Mouse (Mus musculus) thymus, postnatal 4 days (tissue): ENCODE measurements around the gene Lag3.
"Not testable (repeated sequence)": the region's sequence is repeated elsewhere in the genome, so short reads cannot be mapped to it uniquely, and the experiment has no call there.

Experiments
- DNase-seq: peaks from one replicate; pipeline ENCODE4 v3.0.0; 2021

The Lag3 gene

DNA sequence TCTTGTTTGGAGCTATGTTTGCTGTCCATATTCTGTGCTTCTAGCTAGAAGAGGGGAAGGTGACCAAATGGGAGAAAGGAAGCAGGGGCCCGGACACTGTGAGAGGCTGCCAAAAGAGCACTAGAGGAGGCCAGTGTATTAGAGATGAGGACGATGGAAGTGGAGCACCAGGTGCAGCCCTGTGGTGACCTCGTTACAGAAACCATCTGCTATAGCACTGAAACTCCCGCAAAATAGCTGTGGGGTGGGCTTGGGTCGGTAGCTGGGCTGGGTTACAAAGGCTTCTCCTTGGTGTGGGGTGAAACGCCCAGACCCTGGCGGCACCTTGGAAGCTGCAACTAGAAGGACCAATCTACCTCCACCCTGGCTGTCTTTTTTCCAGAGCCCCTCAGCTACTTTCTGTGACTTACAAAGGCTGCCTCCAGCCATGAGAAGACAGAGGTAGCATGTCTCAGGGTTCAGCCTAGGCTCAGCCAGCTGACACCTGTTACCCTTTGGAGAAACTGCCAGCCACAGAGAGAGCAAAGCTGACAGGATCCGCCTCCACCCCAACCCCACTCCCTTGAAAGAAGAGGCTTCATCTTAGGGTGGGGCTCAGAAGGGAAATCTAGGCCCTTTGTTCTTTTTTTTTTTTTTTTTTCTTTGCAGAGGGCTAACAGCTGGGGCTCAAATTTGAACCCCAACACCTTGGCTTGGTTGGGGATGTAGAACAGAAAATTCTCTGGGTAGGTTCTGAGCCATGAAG, 11.3 kb downstream of the Lag3 start:
- DNase-seq, result peak; percentile 81

DNA sequence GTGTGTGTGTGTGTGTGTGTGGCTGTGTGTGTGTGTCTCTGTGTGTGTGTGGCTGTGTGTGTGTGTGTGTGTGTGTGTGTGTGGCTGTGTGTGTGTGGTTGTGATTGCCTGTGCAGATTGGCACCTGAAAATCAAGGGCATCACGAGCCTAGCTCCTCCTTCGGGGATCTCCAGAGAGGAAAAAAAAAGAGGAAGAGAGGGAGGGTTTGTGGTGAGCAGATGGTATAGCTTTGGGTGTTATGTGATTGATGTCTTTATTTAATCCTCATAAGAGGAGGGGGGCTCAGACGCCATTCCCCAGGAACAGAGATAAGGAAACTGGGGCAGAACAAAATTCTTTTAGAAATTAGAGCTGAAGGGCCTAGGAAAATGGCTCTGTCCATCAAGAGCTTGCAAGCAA, 13.1 kb downstream of the Lag3 start:
- peak; percentile 41 for DNase-seq

DNA sequence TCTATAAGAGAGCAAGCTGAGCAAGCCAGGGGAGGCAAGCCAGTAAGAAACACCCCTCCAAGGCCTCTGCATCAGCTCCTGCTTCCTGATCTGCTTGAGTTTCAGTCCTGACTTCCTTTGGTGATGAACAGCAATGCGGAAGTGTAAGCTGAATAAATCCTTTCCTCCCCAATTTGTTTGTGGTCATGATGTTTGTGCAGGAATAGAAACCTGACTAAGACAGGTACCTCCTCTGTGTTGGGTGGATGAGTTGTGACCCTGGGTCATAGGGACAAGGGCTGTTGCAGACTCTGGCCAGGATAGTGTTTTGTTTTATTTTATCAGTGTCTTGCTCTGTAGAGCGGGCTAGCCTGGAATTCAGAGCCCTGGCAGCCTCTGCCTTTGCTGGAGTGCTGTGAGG, 17.4 kb downstream of the Lag3 start:
- DNase-seq, result not testable (repeated sequence)

DNA sequence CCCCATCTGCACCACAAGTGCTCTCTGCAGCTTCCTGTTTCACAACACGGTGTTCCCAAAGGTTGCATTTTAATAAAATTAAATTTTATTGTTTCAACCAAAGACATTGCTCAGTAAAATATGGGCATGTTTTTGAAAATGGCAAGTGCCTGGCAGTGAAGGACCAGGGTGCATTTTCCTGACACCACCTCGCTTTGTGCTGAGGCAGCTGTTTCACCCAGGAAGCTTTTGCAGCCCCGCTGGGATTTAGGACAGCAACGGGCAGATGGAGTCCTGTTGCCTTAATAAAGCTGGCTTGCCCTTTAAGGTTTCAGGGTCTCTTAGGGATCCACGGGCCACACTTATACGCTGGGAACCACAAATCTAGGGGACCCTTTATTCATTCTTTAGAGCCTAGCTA, 20.5 kb downstream of the Lag3 start:
- DNase-seq, result peak; percentile 45

DNA sequence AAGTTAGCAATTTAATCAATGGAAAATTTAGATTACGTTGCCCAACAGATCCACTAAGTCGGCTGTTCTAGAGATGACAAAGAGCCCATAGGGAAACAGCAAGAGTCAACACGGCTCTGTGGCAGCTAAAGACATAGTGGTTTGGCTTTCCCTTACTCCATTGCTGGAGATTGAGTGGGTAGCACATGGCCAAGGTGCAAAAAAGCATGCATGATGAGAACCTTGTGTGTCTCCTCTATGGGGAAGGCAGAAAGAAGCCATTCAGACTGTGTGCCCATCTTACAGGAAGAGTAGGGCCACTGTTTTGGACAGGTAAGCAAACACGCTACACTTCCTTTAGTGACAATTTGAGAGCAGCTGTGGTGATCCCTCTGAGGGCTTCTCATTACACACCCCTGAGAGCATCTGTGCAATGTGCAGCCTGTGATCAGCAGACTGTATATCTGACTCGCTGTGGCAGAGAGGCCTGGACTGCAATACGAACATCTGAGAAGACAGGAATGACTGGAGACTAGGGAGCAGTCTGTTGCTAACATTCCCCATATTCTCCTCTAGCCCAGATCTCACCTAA, 22.9 kb downstream of the Lag3 start:
- no peak for DNase-seq

DNA sequence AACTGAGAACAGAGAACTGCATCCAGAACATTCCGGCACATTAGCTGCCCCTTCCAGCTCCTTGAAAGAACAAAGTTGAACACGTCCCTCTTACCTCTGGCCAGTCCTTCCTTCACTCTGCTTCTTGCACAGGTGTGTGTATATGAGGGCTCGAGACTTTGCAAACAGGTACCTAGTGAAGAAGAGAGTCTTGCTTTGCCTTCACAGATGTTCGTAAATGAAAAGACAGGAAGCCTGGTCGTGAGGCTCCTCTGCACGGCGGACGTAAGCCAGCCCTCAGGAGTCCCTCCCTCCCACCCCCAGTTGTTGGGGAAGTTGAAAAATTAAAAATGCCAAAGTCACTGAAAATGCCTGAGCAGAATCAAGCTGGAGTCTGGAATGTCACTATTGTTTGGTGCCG, 23.5 kb downstream of the Lag3 start, which contains the start of gene Cd4:
TSS of gene Cd4 (minus strand) at position 236 of the 400 bp plus-strand sequence.
- DNase-seq, result peak; percentile 61

DNA sequence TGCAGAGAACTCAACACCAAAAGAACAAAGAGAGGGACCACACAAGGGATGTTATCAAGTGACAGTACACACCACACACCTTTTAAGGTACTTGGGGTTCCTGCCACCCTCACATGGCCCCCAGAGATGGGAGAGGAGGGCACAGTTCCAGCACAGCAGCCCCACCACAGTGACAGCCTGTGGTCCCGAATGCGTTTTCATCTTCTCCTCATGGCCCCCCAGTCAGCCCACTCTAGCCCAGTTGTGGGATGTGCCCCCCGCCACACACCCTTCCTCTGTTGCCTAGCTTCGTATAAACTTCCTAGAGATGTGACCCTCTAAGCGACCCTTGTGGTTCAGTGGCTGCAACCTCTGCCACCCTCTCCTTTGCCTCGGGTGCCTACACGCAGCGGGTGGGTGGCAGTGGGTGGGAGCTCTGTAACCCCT, 25.5 kb downstream of the Lag3 start:
- DNase-seq, result peak; percentile 69

DNA sequence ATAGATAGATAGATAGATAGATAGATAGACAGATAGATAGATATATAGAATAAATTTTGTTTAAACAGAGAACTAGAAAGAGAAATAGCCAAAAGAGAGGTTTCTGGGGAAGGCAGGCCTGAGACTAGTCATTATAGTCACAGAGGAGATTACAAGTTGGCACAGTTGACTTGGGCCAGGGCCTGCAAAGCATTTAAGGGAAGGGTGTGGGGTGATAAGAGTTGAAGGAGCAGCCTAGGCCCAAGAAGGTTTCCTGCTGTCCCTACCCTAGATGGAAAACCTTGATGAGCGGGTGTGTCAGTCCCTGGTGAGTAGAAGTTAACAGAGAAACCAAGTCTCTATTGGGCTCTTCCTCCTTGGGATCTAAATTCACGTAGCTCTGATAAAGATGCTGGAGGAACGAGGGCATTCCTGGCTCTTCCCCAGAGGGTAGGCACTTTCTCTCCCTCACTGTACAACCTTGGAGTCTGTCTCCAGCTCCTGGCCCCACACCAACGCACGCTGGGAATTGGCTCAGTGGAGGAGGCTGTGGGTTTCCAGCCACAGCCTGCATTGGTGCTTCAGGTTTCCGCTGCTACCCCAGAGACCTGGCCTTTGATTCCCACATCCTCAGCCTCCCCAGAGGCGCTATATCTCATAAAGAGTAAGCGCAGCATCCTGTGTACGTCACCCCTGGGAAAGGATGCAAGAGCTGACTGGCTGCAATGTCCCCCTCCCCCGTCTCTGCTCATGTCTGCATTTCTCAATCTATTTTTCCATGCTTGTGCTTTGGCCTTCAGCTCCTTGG, 26.6 kb downstream of the Lag3 start:
- DNase-seq, result peak; percentile 75

DNA sequence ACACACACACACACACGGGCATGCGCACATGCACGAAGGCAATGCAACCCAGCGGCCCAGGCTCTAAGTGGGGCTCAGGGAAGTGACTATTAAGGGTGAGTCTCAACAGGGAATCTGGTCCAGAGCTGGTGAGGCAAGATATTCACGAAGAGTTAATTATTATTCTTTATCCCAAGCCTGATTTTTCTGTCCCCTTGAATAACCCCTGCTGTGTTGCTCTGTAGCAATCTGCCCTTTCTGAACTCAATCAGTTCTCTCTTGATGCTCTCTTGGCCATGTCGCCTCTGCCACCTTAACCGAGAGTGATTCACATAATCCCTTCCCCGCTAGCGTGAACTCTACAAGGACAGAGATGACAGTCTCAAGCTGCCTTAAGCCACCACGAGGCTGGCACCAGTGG, 28.2 kb downstream of the Lag3 start:
- DNase-seq, result no peak

DNA sequence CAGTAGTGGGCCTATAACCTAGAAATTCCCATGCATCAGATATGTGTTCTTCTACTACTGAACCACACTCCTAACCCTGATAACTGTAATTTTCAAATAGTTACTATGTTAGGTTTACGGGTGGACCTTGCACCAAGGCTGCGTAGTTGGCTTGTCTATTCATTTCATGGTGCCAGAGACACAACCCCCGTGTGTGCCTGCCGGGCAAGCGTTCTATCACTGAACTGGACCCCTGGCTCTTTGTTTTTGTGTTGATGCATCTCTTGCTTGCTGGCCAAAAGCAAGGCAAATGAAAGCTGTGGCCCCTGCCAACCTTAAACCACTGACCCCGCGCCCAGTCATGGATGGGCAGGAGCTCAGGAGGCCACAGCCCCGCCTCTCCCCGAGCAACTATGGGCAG, 29.7 kb downstream of the Lag3 start:
- no peak for DNase-seq

DNA sequence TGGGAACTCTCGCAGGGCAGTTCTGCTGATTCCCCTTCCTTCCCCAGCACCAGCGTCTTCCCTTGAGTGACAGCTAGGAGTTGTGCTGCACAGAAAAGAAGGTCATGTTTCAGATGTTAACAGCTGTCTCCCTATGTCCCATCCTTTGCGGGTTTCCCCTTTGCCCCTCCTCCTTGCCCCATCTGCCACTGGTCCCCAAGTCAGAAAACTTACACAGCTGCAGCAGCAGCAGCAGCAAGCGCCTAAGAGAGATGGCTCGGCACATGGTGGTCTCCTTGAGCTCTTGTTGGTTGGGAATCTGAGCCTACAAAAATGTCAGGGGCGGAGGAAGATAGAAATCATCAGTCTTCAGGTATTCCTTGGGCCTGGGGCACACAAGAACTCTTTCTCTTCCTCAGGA, 32.1 kb downstream of the Lag3 start:
- peak; percentile 74 for DNase-seq

DNA sequence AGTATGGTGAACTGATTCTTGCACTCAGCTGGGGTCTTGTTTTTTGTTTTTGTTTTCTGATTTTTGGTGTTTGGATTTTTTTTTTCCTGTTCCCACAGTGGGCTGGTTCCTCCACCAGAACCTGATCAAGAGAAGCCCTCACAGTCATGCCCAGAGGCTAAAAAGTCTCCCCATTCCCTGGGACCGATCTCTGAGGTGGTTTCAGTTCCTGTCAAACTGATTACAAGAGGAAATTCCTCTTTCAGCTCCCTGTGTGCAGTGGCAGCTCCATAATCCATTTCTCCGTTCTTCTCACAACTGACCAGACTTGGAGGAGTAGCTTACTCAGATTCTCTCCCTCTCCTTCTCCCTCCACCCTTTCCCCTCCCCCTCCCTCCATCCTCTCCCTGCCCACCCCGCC, 37.2 kb downstream of the Lag3 start:
- no peak for DNase-seq

DNA sequence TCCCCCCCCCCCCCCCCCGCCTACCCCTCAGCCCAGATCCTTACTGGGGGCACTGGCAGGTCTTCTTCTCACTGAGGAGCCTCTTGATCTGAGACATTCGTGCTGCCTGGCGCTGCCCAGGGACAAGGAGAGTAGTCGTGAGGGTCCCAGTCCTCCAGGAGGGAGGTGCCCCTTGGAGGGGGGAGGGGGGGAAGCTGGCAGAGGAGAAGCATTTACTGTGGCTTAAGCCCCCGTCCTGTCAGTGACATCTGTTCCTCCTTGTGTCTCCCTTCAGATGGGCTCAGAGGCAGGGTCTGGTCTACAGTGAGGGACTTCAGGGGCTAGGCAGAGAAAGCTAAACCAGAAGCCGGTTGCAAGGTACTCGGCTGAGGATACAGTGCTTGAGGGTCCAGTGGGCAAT, 44.9 kb downstream of the Lag3 start:
- peak; percentile 40 for DNase-seq

DNA sequence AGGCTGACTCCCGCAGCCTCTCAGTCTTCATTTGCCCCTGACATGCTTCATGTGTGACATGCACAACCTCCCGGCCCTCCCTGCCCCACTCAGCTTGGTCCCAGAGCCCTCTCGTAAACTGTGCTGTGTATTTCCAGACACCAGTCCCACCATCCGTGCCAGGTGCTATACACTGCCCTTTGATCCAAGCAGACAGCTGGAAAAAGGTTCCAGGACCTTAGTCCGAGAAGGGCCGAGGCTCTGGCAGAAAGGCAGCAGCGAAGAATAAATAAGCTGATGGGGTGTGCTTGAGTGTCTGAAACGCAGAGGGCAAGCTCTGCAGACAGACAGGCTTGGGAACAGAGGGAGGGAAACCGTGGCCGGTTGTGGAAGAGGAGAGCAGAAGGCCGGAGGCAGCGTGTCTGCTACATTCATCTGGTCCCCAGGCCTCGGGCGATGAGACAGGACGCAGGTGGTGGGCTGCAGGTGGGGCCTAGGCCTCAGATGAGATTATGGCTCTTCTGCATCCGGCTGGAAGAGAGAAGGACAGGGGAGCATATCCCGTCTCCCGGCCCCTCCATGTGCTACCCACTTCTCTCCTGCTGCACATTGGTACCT, 45.6 kb downstream of the Lag3 start:
- no peak for DNase-seq

DNA sequence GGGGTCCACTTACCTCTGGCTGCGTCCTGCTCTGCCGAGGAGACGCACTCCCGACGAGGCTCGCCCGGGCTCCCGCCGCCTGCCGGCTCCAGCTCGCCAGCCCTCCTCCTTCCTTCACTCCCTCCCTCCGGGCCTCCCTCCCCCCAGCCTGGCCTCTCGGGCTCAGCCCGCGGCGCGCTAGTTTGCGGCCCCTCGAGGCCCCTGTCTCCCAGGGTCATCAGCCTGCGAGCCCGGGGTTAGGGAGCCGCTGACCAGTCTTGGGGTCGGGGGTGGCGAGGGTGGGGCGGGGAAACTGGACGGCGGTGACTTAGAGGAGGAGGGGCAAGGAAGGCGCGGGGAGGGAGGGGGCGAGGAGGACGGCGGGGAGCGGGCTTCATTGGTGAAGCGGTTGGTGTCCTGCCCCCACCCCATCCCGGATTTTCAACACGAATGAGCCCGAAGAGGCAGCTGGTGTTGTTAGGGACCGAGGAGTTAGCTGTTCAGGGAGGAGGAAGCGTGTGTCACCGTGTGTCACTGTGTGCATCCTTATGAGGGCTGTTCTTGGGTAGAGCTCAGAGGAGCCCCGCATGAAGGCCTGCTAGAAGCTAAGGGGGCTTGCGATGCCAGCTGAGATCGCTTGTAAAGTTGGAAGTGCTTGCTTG, 47.7 kb downstream of the Lag3 start, which contains the start of gene Gpr162:
TSS of gene Gpr162 (minus strand) at position 326 of the 641 bp plus-strand sequence.
- peak; percentile 86 for DNase-seq

DNA sequence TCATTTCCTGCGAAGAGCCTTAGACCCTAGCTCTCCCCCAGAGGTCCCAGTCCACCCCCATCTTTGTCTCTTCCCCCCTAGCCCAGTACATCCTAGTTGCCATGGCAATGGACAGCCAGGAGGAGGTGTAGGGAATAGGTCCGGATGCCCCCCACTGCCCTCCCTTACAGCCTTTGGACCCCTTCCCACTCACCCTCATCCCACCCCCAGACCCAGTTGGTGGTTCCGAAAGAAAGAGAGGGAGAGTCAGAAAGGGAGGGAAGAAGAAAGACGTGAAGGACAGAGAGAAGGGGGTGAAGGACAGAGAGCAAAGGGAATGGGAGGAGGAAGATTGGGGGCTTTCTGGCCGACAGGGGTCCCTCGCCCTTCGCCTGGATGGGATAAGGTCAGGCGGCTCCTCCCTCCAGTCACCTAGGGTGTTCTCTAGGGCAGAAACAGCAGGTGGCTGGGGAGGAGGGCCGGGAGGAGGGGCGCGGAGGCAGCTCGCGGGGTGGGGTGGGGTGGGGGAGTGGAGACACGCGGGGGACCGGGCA, 48.3 kb downstream of the Lag3 start:
- DNase-seq, result peak; percentile 71

DNA sequence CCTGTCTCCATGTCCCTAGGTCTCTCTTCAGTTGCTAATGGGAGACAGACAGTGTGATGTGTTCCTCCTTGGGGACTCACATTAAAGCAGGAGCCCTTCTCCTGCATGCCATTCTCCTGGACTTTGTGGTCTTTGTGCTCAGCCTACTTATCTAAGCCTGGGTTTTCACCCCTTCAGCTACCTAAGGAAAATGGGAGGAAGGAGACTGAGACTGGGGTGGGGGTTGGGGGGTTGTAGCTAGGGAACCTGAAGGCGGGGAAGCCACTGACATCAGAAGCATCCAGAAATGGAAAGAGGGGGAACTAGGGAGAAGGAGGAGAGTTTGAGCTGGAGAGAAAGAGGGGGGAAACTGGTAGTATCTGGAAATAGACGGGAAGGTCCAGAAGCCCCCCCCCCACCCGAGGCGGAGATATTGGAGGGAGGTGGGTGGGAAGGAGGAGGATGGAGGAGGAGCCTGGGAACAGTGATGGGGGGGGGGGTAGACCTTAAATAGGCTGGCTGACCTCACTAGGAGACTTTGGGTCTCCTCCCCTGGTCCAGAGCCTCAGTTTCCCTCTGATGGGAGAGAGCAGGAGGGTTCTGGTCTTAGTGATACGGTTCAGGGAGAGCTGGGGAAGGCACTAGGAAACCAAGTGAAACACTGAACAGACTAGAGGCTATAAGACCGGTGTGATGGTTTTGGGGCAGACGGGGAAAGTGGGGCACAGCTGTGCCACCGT, 48.9 kb downstream of the Lag3 start:
- DNase-seq, result peak; percentile 45

DNA sequence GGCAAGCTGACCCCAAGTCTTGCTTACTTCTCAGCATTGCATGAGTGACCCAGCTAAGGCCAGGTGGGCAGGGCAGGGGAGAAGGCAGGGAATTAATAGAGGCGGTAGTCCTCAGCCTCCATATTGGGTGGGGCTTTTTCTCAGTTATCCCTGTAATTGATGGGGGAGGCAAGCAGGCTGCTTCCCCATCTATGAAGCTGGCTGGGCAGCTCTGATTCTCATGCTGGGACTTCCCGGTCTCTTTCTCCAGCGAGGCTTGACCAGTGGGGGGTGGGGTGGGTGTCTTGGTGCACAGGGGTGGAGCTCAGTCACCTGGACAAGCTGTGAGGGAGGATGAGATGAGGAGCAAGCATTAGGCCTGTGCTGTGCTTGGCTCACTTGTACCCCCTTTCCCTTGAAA, 49.7 kb downstream of the Lag3 start:
- DNase-seq, result peak; percentile 49

DNA sequence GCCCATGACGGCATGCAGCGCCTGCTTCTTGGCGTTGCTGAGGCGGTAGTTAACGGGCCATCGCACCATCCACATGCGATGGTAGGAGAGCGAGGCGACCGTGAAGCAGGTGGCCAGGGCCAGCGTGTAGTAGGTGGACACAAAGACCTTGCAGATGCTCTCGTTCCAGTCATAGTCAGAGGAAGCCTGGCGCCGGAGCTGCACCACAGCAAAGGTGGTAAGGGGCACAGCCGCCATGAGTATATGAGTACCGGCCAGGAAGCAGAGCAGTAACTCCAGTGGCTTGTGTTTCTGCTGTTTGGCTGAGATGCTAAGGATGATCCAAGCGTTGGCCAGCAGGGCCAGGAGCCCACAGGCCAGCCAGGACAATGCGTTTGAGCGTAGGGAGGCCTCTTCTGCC, 50.2 kb downstream of the Lag3 start:
- peak; percentile 43 for DNase-seq

DNA sequence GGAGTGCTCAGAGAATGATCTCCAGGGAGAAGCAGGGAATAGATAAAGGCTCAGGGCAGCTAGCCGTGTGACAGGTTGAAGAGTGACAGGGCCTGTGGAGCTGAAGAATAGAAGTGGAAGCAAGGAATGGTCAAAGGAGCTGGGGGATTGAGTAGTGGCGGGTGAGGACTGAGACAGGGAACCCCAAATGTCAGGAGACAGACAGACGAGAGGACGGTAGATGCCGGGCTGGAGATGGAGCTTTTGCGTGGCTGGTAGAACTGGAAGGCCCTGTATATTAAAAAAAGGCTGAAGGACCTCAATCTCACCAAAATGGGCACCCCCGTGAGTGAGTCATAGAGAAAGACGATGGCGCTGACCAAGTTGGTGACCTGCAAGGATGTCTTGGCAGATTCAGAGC, 51.0 kb downstream of the Lag3 start:
- DNase-seq, result no peak

DNA sequence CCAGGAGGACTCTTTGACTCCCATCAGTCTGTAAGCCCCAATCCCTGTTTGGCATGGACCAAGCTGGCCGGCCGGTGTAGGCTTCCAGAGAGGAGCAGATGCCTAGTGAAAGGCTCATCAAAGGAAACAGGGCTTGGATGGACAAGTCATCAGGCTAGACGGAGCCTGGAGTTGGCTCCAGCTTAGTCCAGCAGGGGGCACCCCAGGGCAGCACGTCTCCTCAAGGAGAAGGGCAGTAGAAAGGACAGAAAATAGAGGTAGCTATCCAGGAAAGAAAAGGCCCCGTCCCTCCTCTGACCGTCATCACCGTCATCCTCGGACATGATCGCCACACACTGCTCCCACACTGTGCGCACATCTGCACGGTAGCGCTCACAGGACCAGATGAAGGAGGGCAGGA, 51.8 kb downstream of the Lag3 start:
- peak; percentile 96 for DNase-seq
